Mouse (Mus musculus) G1E (cell line): Measurements from ENCODE around the gene Cdhr4.

ENCODE experiments used
- CTCF ChIP-seq: IDR thresholded peaks from 2 replicates; pipeline ENCODE4 v1.5.1; 2012; ENCODE audit warnings: low read depth, low read length, inconsistent platforms, mixed read lengths
- GATA1 ChIP-seq: IDR thresholded peaks from 2 replicates; pipeline ENCODE4 v1.6.1; 2012; ENCODE audit warnings: borderline replicate concordance, low read length, inconsistent platforms, mixed read lengths
- POLR2AphosphoS5 ChIP-seq: IDR thresholded peaks from 2 replicates; pipeline ENCODE4 v1.6.1; 2012; ENCODE audit warnings: low read depth, low read length, inconsistent platforms; ENCODE audit not compliant: insufficient replicate concordance

- TF ChIP-seq POLR2AphosphoS5, result no peak
- no peak for TF ChIP-seq GATA1
- no peak for TF ChIP-seq CTCF
These were observed 32.4 kb upstream of the Cdhr4 start for GRCm38 (mm10) chr9:107959896-107960295.
